Mouse (Mus musculus) layer of hippocampus, postnatal 10 days (tissue): ENCODE results near the gene Ajuba. TPM values are rescaled to one million over a fixed set of nuclear protein-coding genes. Genes with fewer than 3 reads are reported as not detected.
"Not testable (repeated sequence)": the region's sequence is repeated elsewhere in the genome, so short reads cannot be mapped to it uniquely, and the experiment has no call there.

Source experiments
- DNase-seq, 2 experiments: peaks; one replicate each; pipeline ENCODE4 v3.0.0; 2021; ENCODE audit warnings: low spot score in 2 of 2
- long read RNA-seq: library from polyadenylated mRNA; stranded (forward); transcript quantifications from one replicate; pipeline ENCODE4 v2.0.0, GENCODE M21; 2023
- total RNA-seq, 2 experiments: library from RNA; stranded (reverse); gene quantifications; 2 replicates each; pipeline ENCODE4 v1.2.3; 2021

Gene Ajuba
- total RNA-seq = 1 to 10 TPM; 3.8 to 4.3 TPM
- long read RNA-seq, transcript Ajuba-201 (8 exons, 3,397 nt) = major isoform, 5 of 6 reads
- long read RNA-seq, partial matches to known transcripts = 0 of 6 reads
- long read RNA-seq, other reads (novel, unspliced or antisense) = 1 of 6 reads

GRCm38 (mm10) chr14:54577089-54577982 lies at the start of gene Ajuba:
Gene Ajuba, minus strand, starts transcription at chr14:54577558.
- DNase-seq = peak; percentile 74 to 83

GRCm38 (mm10) chr14:54624976-54625375 lies 47.6 kb upstream of the Ajuba start:
- peak in 1 of 2 experiments; percentile 15 for DNase-seq

DNA sequence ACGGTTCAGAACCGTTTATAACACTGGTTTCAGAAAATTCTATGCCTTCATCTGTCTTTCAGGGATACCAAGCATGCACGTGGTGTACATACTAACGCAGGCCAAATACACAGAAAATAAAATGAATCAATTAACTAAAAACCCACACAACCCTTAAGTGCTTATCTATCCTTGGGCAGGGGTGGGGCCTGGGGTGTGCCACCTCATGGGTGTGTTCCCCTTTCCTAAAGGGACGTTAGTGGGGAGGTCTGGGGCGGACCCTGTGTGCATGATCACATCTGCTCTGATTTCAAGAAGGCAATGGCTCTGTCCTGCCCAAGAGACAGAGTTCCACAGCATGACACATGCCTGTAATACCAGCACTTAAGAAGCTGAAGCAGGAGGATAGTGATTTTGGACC lies 46.0 kb upstream of the Ajuba start:
- DNase-seq = no peak

DNA sequence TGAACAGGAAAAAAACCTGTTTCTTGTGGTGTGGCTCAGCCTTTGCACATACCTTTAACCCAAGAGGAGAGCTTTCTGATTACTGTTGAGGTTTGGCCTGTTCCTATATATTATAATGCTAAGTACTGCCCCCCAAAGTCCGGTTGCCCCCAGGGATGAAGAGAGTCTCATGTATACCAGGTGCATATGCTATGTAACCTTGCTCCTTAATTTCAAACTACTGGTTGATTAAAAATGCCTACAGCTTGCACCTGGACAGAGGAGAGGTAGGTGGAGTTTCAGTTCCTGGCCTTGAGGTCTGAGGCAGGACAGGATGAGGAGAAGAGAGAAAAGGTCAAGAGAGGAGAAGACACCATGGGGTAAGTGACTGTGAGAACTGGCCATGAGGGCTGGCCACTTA lies 43.8 kb upstream of the Ajuba start, which contains the start of gene Psmb11:
Gene Psmb11 (plus strand): TSS at position 301 of the 400 bp plus-strand sequence.
- no peak for DNase-seq

GRCm38 (mm10) chr14:54617897-54618365 lies 40.6 kb upstream of the Ajuba start, which contains the start of gene Psmb5:
Gene Psmb5, minus strand, starts transcription at chr14:54618022.
- DNase-seq = peak; percentile 89 to 90

- no peak for DNase-seq
Observed at GRCm38 (mm10) chr14:54617152-54617896, 40.0 kb upstream of the Ajuba start.

GRCm38 (mm10) chr14:54616226-54616825 lies 39.0 kb upstream of the Ajuba start:
- no peak for DNase-seq

DNA sequence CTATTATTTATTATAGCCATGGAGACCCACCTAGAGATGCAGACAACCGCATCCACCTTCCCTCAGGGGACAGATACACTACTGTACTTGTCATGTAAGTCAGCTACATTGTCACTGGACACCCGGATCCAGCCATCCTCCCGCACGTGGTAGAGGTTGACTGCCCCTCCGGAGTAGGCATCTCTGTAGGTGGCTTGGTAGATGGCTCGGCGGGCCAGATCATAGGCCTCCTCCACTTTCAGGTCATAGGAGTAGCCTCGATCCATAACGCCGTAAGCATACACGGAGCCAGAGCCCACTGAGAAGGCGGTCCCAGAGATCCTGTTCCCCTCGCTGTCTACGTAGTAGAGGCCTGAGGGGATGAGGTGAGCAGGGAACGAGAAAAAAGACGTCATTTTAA lies 36.8 kb upstream of the Ajuba start:
- DNase-seq = not testable (repeated sequence)

- DNase-seq = no peak
Observed at GRCm38 (mm10) chr14:54610648-54611047, 33.3 kb upstream of the Ajuba start.

DNA sequence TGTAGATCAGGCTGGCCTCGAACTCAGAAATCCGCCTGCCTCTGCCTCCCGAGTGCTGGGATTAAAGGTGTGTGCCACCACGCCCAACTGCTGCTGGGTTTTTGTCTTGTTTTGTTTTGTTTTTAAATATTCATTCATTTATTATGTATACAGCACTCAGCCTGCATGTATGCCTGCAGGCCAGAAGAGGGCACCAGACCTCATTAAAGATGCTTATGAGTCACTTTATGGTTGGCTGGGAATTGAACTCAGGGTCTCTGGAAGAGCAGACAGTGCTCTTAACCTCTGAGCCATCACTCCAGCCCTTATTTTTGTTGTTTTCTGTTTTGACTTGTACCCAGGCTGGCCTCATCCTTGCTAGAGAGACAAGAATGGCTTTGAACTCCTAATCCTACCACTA lies 32.6 kb upstream of the Ajuba start:
- no peak for DNase-seq

DNA sequence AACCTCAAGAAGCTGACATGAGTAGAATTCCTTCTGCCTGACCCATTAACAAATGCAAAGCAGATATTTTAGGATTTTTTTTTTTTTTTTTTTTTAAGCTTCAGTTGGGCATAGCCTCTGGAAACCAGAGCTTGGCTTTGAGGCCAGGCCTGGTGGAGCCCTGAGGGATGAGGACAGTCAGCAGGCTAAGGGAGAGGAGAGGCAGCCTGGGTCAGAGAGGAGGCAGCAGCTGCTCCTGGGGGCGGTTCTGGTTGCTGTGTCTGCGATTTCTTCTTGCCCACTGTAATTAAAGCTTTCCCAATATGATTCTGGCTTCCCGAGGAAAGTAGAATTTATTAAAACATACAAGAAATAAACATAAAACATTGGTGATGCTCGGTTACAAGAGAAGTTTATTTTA lies 31.9 kb upstream of the Ajuba start:
- DNase-seq = no peak

DNA sequence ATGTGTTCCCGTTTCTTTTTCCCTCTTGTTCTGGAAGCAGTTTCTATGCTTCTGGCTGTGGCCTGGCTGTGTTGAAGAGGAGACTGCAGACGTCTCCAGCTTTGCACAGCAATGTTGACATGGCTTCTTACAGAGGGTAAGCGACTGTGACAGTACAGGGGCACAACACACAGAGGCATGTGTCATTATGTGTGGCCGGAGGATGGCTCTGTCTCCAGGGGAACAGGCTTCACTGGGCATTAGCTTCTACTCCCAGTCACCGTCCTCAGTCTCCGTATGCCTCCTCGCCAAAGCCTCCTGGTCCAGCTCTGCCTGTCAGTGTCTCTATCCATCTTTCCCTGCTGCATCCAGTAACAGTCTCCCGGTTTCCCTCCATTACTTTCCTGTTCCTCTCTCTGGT lies 29.9 kb upstream of the Ajuba start:
- no peak for DNase-seq

- peak; percentile 73 to 84 for DNase-seq
Observed at GRCm38 (mm10) chr14:54605752-54606321, 28.5 kb upstream of the Ajuba start, which contains the start of gene 4931414P19Rik. Gene 4931414P19Rik, minus strand, starts transcription at chr14:54605993.

- no peak for DNase-seq
Observed at GRCm38 (mm10) chr14:54603686-54604085, 26.3 kb upstream of the Ajuba start.

DNA sequence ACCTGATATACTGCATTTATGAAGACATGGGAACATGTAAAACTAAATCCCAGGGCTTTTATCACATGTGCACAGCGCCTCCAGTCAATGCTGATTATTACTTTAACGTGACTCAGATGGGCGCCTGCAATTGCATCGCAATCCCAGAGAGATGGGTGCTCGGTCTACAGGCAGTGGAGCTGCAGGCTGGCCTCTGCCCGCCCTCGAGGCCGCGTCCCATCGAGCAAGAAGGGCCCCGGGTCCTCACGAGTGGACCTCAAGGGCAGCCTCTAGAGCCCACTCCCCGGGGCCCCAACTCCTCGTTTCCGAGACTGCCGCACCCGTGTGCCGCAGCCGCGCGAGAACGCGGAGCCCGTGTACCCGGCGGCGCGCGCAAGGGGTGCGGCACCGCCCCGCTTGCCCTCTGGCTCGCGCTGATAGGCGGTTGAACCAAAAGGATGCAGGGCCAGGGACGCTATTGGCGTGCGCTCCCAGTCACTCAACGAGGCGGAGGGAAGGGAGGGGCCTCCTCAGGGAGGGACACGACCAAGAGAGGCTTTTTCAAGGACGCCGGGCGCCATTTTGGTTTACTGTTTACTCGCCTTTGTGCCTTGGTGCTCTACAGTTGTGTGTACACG lies 25.8 kb upstream of the Ajuba start:
- peak; percentile 95 to 96 for DNase-seq

DNA sequence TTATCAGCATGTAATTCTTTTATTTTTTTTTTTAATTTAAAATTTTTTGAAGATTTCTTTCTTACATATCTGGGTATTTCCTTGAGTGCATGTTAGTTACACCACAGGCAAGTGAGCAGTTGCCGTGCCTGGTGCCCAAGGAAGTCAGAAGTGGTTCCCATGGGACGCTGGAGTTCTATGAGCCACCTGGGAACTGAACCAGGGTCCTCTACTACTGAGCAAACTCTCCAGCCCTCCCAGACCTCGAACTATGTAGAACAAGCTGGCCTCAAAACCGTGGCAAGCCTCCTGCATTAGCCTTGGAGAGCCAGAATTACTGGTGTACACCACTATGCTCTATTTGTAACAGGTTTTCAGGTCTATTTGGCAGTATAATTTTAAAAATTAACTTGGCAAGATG lies 25.3 kb upstream of the Ajuba start:
- peak in 1 of 2 experiments; percentile 30 for DNase-seq

DNA sequence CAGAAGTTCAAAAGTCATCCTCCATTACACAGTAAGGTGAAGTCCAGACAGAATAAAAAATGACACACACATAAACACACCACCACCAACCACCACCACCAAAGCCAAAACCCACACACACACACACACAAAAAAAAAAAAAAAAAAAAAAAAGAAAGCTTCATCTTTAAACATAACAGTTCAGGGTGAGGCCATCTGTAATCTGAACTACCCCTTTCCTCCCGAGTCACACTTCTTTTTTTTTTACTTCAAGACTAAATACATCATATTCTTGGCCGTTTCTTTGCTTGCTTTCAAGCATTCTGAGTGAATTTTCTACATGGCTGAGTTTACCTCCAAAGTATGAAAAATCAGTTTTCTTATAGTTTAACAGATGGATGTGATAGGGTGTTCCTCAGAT lies 24.2 kb upstream of the Ajuba start:
- DNase-seq = no peak

DNA sequence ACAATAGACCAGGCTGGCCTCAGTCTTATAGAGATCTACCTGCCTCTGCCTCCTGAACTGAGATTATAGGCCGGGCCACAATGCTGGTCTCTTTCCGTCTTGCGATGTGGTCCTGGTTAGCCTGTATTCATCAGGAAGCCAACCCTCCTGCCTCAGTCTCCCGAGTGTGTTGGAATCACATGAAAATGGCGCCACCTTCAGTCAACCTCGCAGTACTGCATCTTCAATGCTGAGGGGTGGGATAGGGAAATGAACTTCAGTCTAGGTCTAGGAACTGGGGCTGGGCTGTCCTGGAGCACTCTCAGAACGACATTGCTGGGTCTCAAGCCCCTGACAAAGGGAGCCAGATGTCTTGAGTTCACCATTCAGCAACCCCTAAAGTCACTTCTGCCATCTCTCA lies 19.7 kb upstream of the Ajuba start:
- DNase-seq = no peak

DNA sequence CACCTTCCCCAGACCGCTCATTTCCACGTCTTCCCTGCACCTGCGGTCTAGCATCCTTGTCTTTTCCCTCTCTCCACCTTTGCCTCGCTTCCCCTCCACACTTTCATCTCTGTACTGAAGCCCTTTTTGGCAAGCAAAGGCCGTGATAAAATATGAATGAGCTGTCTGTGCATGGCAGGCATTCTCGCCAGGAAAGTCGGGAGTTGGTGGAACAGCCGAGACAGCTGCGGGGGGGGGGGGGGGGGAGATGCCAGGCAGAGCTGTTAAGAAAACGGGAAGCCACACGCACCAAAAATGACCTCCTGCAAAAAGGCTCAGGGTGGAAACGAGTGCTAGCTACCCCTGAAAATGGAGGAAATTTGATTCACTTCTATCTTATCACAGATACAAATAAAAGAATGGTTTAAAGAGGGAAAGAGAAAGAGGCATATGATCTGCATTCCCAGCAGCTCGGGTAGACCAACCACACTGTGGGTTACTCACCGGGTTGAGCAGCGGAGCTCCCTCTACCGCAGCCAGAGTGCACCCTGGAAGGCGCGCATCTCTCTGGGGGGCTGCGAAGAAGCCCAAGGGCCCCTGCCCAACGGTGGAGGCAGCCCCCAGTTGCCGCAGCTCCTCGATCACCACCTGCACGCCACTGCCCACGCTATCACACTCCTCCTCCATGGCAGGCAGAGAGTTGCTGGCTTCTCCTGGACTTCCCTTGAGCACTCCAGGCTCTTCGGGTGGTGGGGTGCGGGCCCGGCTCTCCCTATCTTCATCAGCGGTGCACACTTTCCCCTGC lies 17.5 kb upstream of the Ajuba start:
- no peak for DNase-seq

DNA sequence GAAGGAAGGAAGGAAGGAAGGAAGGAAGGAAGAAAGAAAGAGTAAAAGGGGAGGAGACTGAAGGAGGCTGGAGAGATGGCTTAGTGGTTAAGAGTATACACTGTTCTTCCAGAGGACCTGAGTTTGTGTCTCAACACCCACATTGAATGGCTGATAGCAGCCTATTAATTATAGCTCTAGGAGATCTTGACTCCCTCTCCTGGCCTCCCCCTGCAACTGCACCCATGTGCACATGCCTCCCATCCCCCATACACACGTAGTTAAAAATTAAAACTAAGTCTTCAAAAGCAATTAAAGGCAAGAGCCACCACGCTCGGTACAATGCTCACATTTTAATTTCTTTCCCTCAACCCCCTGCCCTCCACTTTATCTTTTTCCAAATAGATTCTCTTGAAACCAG lies 16.7 kb upstream of the Ajuba start:
- DNase-seq = no peak
